In genomic region chr4:61973236-61973635, GRCm38 (mm10) we compare ENCODE assay signal across 8 mouse cellular contexts.
DNase-seq lines count a peak whose midpoint lies in the region; ATAC-seq and TF ChIP-seq lines count a peak whose summit lies in the region.

No protein-coding gene starts in this region.

- peak; percentile 79 for TF ChIP-seq CTCF in intestine, postnatal 0 days (IDR thresholded peaks at IDR 0.05; ENCODE audit: low read depth)
- no peak for TF ChIP-seq CTCF in thymus, adult 2 months (IDR thresholded peaks at IDR 0.05; ENCODE audit: borderline replicate concordance, control insufficient read depth, extremely low read depth, insufficient read depth, low read length, poor library complexity)

- H3K9me3 ChIP-seq in intestine, postnatal 0 days (ENCODE audit: control insufficient read depth), result no peaks in the 10 kb centered on the region
- H3K9me3 ChIP-seq in intestine, embryonic 16.5 days (ENCODE audit: control insufficient read depth, low read length), result no peaks in the 10 kb centered on the region
- no peaks in the 10 kb centered on the region for H3K9me3 ChIP-seq in hindbrain, embryonic 12.5 days (replicated peaks)

- no peaks in the 10 kb centered on the region for H3K36me3 ChIP-seq in intestine, postnatal 0 days (ENCODE audit: control insufficient read depth, insufficient read depth)
- no peaks in the 10 kb centered on the region for H3K36me3 ChIP-seq in intestine, embryonic 16.5 days (ENCODE audit: control insufficient read depth, insufficient read depth, low read length)
- no peaks in the 10 kb centered on the region for H3K36me3 ChIP-seq in thymus, adult 2 months (ENCODE audit: control insufficient read depth, insufficient read depth, low read length)
- no peaks in the 10 kb centered on the region for H3K36me3 ChIP-seq in hindbrain, embryonic 12.5 days

- H3K27me3 ChIP-seq in intestine, postnatal 0 days (replicated peaks; ENCODE audit: control insufficient read depth, insufficient read depth, low read length), result no peaks in the 10 kb centered on the region
- H3K27me3 ChIP-seq in intestine, embryonic 16.5 days (replicated peaks; ENCODE audit: control insufficient read depth, insufficient read depth, low read length), result no peaks in the 10 kb centered on the region
- H3K27me3 ChIP-seq in thymus, adult 2 months (ENCODE audit: control insufficient read depth, insufficient read depth, low read length), result no peaks in the 10 kb centered on the region
- H3K27me3 ChIP-seq in hindbrain, embryonic 12.5 days, result no peaks in the 10 kb centered on the region

- H3K27ac ChIP-seq in intestine, postnatal 0 days (ENCODE audit: low read depth, low read length), result no peak overlapping the region
- H3K27ac ChIP-seq in intestine, embryonic 16.5 days (ENCODE audit: low read length), result no peak overlapping the region
- H3K27ac ChIP-seq in thymus, adult 2 months (ENCODE audit: control insufficient read depth, insufficient read depth, low read length), result no peak overlapping the region
- H3K27ac ChIP-seq in hindbrain, embryonic 12.5 days, result no peak overlapping the region

- ATAC-seq in intestine, postnatal 0 days, result 0 out of 2 replicates have a peak, but pooled peaks have one; percentile 38
- ATAC-seq in intestine, embryonic 16.5 days, result no peak
- ATAC-seq in hindbrain, embryonic 12.5 days (ENCODE audit: low FRiP score), result no peak

- no peaks in the 10 kb centered on the region for H3K4me1 ChIP-seq in intestine, postnatal 0 days (replicated peaks; ENCODE audit: control insufficient read depth, insufficient read depth, low read length)
- no peaks in the 10 kb centered on the region for H3K4me1 ChIP-seq in intestine, embryonic 16.5 days (ENCODE audit: control insufficient read depth, insufficient read depth, low read length)
- H3K4me1 ChIP-seq in thymus, adult 2 months (replicated peaks; ENCODE audit: control insufficient read depth, insufficient read depth, low read length), result no peaks in the 10 kb centered on the region
- no peaks in the 10 kb centered on the region for H3K4me1 ChIP-seq in hindbrain, embryonic 12.5 days

- no peak overlapping the region for H3K9ac ChIP-seq in intestine, postnatal 0 days (ENCODE audit: low read depth, low read length)
- no peak overlapping the region for H3K9ac ChIP-seq in intestine, embryonic 16.5 days (ENCODE audit: low read depth, low read length)
- H3K9ac ChIP-seq in hindbrain, embryonic 12.5 days, result no peak overlapping the region

- no peak for TF ChIP-seq POLR2A in thymus, adult 2 months (IDR thresholded peaks at IDR 0.05; ENCODE audit: control insufficient read depth, extremely low read depth, insufficient read depth, low read length, poor library complexity)

- DNase-seq in thymus, adult 2 months, result peak; percentile 5
- DNase-seq in thymus, postnatal 0 days (ENCODE audit: low spot score), result no peak
- peak; percentile 23 for DNase-seq in brain, adult 2 months (ENCODE audit: low read depth, low spot score)
- DNase-seq in kidney, postnatal 10 days, result peak; percentile 43
- DNase-seq in Muller cell, postnatal 12 days (ENCODE audit: inconsistent ontology term), result no peak

- H3K4me3 ChIP-seq in intestine, postnatal 0 days (ENCODE audit: low read depth, low read length), result no peak overlapping the region
- H3K4me3 ChIP-seq in intestine, embryonic 16.5 days (ENCODE audit: low read length), result no peak overlapping the region
- no peak overlapping the region for H3K4me3 ChIP-seq in thymus, adult 2 months (ENCODE audit: control insufficient read depth, insufficient read depth, low read length)
- no peak overlapping the region for H3K4me3 ChIP-seq in hindbrain, embryonic 12.5 days

- H3K4me2 ChIP-seq in intestine, postnatal 0 days (replicated peaks; ENCODE audit: low read depth), result no peak overlapping the region
- no peak overlapping the region for H3K4me2 ChIP-seq in intestine, embryonic 16.5 days (ENCODE audit: low read depth, low read length)
- no peak overlapping the region for H3K4me2 ChIP-seq in hindbrain, embryonic 12.5 days (replicated peaks)

- 56% methylated on average over 2 of the region's 2 CpGs for WGBS in intestine, postnatal 0 days
- WGBS in intestine, embryonic 16.5 days, result 60% methylated on average over 2 of the region's 2 CpGs
- WGBS in thymus, adult 2 months, result 59% methylated on average over 2 of the region's 2 CpGs
- WGBS in hindbrain, embryonic 12.5 days, result 60% methylated on average over 2 of the region's 2 CpGs

Comparison
In these comparisons a context has a peak if more than half of its experiments do, and no peak if none do; other contexts are left out.
1. DNase-seq: peak in thymus, adult 2 months (single experiment), brain, adult 2 months (single experiment) and kidney, postnatal 10 days (single experiment); none in thymus, postnatal 0 days (single experiment) and Muller cell, postnatal 12 days (single experiment).